Mouse (Mus musculus) CH12.LX (cell line): Measurements from ENCODE around the gene Psenen. TPM values are rescaled to one million over a fixed set of nuclear protein-coding genes. Genes with fewer than 3 reads are reported as not detected.

Experiments used
- DNase-seq: peaks from one replicate; pipeline ENCODE4 v3.0.0-alpha.2; 2013; ENCODE audit errors: extremely low read depth
- H3K27ac ChIP-seq: 2 replicates; pipeline ENCODE4 v1.5.1; 2012; ENCODE audit warnings: low read depth, mild to moderate bottlenecking, control low read depth, moderate library complexity; ENCODE audit not compliant: insufficient read depth
- H3K27me3 ChIP-seq: replicated peaks from 2 replicates; pipeline ENCODE3; 2012; ENCODE audit warnings: inconsistent platforms
- H3K36me3 ChIP-seq, 2 experiments: replicated peaks in 1 of 2; 2 replicates each; pipeline versions ENCODE3 to v1.6.1; 2012; ENCODE audit warnings: inconsistent platforms in 1 of 2, low read length in 1 of 2, mild to moderate bottlenecking in 1 of 2, mixed read lengths in 1 of 2, moderate library complexity in 1 of 2; ENCODE audit not compliant: control insufficient read depth in 1 of 2, insufficient read depth in 1 of 2
- H3K4me1 ChIP-seq, 2 experiments: 2 replicates each; pipeline ENCODE4 v1.6.1; 2012; ENCODE audit warnings: inconsistent platforms in 1 of 2, moderate library complexity in 1 of 2; ENCODE audit not compliant: insufficient read depth in 2 of 2, control insufficient read depth in 1 of 2
- H3K4me2 ChIP-seq: 2 replicates; pipeline ENCODE4 v1.6.1; 2012; ENCODE audit warnings: low read depth, mild to moderate bottlenecking, control low read depth; ENCODE audit not compliant: poor library complexity, insufficient read depth, severe bottlenecking
- H3K4me3 ChIP-seq, 3 experiments: fragments of 150-350 bp in 1 of 3; sonication (generic) in 1 of 3; replicated peaks in 1 of 3; 2 replicates each; pipeline versions ENCODE3 to v1.5.1; 2011 to 2012; ENCODE audit warnings: low read depth in 2 of 3, low read length in 2 of 3, mild to moderate bottlenecking in 2 of 3, moderate library complexity in 2 of 3, control low read depth in 1 of 3, improper control_type of control experiment in 1 of 3, inconsistent platforms in 1 of 3, mixed read lengths in 1 of 3; ENCODE audit not compliant: poor library complexity in 1 of 3
- H3K79me2 ChIP-seq: replicated peaks from 2 replicates; pipeline ENCODE4 v1.6.1; 2012; ENCODE audit warnings: mild to moderate bottlenecking, moderate library complexity; ENCODE audit not compliant: control insufficient read depth, poor library complexity, insufficient read depth, severe bottlenecking; ENCODE audit errors: extremely low read depth
- H3K9ac ChIP-seq: 2 replicates; pipeline ENCODE4 v1.6.1; 2012; ENCODE audit warnings: low read depth, mild to moderate bottlenecking, control low read depth, moderate library complexity; ENCODE audit not compliant: insufficient read depth
- H3K9me3 ChIP-seq: replicated peaks from 2 replicates; pipeline ENCODE3; 2012; ENCODE audit warnings: low read length, inconsistent platforms, mixed read lengths
- BHLHE40 ChIP-seq: IDR thresholded peaks from 2 replicates; pipeline ENCODE4 v1.6.1; 2011; ENCODE audit warnings: mild to moderate bottlenecking, low read depth, low read length, improper control_type of control experiment
- CHD2 ChIP-seq: IDR thresholded peaks from 2 replicates; pipeline ENCODE4 v1.6.1; 2011; ENCODE audit warnings: low read length, improper control_type of control experiment
- CTCF ChIP-seq, 2 experiments: IDR thresholded peaks in 1 of 2; conservative IDR thresholded peaks in 1 of 2; 2 replicates each; pipeline ENCODE4 v1.5.1; 2011 to 2012; ENCODE audit warnings: low read depth in 2 of 2, low read length in 2 of 2, improper control_type of control experiment in 1 of 2, inconsistent platforms in 1 of 2, mild to moderate bottlenecking in 1 of 2, moderate library complexity in 1 of 2
- E2F4 ChIP-seq: IDR thresholded peaks from 2 replicates; pipeline ENCODE4 v1.6.1; 2011; ENCODE audit warnings: low read depth, low read length, improper control_type of control experiment; ENCODE audit not compliant: insufficient replicate concordance
- EP300 ChIP-seq: IDR thresholded peaks from 2 replicates; pipeline ENCODE4 v1.6.1; 2011; ENCODE audit warnings: low read length, improper control_type of control experiment
- ETS1 ChIP-seq: conservative IDR thresholded peaks from 2 replicates; pipeline ENCODE4 v1.6.1; 2012; ENCODE audit warnings: low read depth, mild to moderate bottlenecking, inconsistent platforms, low read length, improper control_type of control experiment, moderate library complexity
- GABPA ChIP-seq: IDR thresholded peaks from 2 replicates; pipeline ENCODE4 v1.6.1; 2012; ENCODE audit warnings: low read depth, low read length, improper control_type of control experiment, inconsistent platforms; ENCODE audit not compliant: insufficient replicate concordance
- HCFC1 ChIP-seq: IDR thresholded peaks from 2 replicates; pipeline ENCODE4 v1.6.1; 2012; ENCODE audit warnings: low read depth, mild to moderate bottlenecking, inconsistent platforms, low read length, improper control_type of control experiment
- JUN ChIP-seq: IDR thresholded peaks from 2 replicates; pipeline ENCODE4 v1.6.1; 2011; ENCODE audit warnings: low read depth, mild to moderate bottlenecking, low read length, improper control_type of control experiment, moderate library complexity; ENCODE audit not compliant: insufficient read depth
- MAFK ChIP-seq: IDR thresholded peaks from 2 replicates; pipeline ENCODE4 v1.6.1; 2011; ENCODE audit warnings: low read length, improper control_type of control experiment; ENCODE audit not compliant: insufficient replicate concordance
- MAX ChIP-seq: IDR thresholded peaks from 2 replicates; pipeline ENCODE4 v1.6.1; 2011; ENCODE audit warnings: low read length, improper control_type of control experiment
- MAZ ChIP-seq: IDR thresholded peaks from 2 replicates; pipeline ENCODE4 v1.6.1; 2012; ENCODE audit warnings: low read depth, mild to moderate bottlenecking, inconsistent platforms, low read length, improper control_type of control experiment, moderate library complexity
- MYC ChIP-seq: IDR thresholded peaks from 2 replicates; pipeline ENCODE4 v1.6.1; 2011; ENCODE audit warnings: low read depth, mild to moderate bottlenecking, improper control_type of control experiment, low read length
- PAX5 ChIP-seq: IDR thresholded peaks from 2 replicates; pipeline ENCODE4 v1.6.1; 2012; ENCODE audit warnings: low read length, inconsistent platforms, mixed read lengths
- POLR2AphosphoS2 ChIP-seq: IDR thresholded peaks from 2 replicates; pipeline ENCODE4 v1.6.1; 2011; ENCODE audit warnings: low read depth, low read length, improper control_type of control experiment
- RAD21 ChIP-seq: IDR thresholded peaks from 2 replicates; pipeline ENCODE4 v1.6.1; 2011; ENCODE audit warnings: low read depth, mild to moderate bottlenecking, low read length, improper control_type of control experiment, moderate library complexity
- SIN3A ChIP-seq: IDR thresholded peaks from 2 replicates; pipeline ENCODE4 v1.6.1; 2012; ENCODE audit warnings: low read length, improper control_type of control experiment, inconsistent platforms
- SMC3 ChIP-seq: IDR thresholded peaks from 2 replicates; pipeline ENCODE4 v1.6.1; 2011; ENCODE audit warnings: low read depth, low read length, improper control_type of control experiment
- TBP ChIP-seq: conservative IDR thresholded peaks from 2 replicates; pipeline ENCODE4 v1.6.1; 2011; ENCODE audit warnings: low read depth, low read length, improper control_type of control experiment
- TCF12 ChIP-seq: IDR thresholded peaks from 2 replicates; pipeline ENCODE4 v1.6.1; 2014; ENCODE audit warnings: low read depth, mild to moderate bottlenecking, inconsistent platforms, low read length, improper control_type of control experiment
- ZC3H11A ChIP-seq: IDR thresholded peaks from 2 replicates; pipeline ENCODE4 v1.6.1; 2012; ENCODE audit warnings: low read depth, mild to moderate bottlenecking, inconsistent platforms, low read length, improper control_type of control experiment
- ZKSCAN1 ChIP-seq: IDR thresholded peaks from 2 replicates; pipeline ENCODE4 v1.6.1; 2012; ENCODE audit warnings: low read depth, inconsistent platforms, low read length, improper control_type of control experiment, borderline replicate concordance
- ZNF384 ChIP-seq: IDR thresholded peaks from 2 replicates; pipeline ENCODE4 v1.6.1; 2012; ENCODE audit warnings: low read depth, low read length, improper control_type of control experiment, inconsistent platforms
- dilution Hi-C: fragments of 300-500 bp; cut with MboI; formaldehyde crosslinking; loops from 2 replicates; pipeline ENCODE4 v1.14.3; 2020; ENCODE audit warnings: low sequenced_read_pairs; ENCODE audit not compliant: extremely low pct_unique_long_range_greater_than_20kb, extremely low pct_ligation_motif_present
- in situ Hi-C: fragments of 300-500 bp; cut with MboI; formaldehyde crosslinking; loops from 3 replicates; pipeline ENCODE4 v1.14.3; 2019; ENCODE audit warnings: low sequenced_read_pairs, low pct_ligation_motif_present, low pct_unique_long_range_greater_than_20kb, mixed read lengths
- polyA plus RNA-seq: library from polyadenylated mRNA; unstranded; fragments of >175 nt; gene quantifications from 2 replicates; pipeline ENCODE4 v1.2.1, GENCODE M21; 2012; ENCODE audit warnings: low read depth; ENCODE audit not compliant: insufficient read length
- total RNA-seq, 2 experiments: library from RNA; depleted of rRNA; stranded (reverse); fragments of 300-350 nt in 1 of 2; fragments of >200 nt in 1 of 2; gene quantifications; 2 replicates each; pipeline ENCODE4 v1.2.3; 2012 to 2014

Gene Psenen
- total and polyA plus RNA-seq, 3 experiments = 55.2 to 121 (median 92.7) TPM

DNA sequence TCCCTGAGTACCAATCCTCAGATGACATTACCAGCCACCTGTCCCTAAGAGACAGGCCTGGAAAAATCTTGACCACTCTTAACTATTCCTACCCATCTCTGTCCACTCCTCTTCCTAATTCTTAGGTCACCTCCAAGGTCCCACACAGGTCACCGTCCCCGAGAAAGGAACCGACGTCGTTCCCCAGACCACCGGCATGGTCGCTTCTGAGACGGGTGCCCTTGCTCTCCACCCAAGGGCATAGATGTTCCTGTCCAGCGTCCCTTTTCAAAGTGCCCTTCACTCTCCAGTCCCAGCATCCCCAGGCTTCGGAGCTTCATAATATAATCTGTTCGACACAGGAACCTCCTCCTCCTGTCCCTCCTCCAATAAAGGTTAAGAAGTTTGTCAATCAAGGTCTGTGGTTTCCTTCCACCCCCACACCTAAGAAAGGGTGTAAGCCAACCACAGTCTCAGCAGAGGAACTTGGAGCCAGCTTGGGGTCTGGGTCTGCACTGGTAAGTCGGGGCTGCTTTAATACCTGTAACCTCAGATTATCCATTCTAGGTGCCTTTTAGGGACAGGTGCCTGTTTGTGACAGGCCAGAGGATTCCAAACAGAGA, 1.6 kb upstream of the Psenen start, which contains the start of gene Igflr1:
Gene Igflr1, plus strand, starts transcription at position 458 of the 602 bp plus-strand sequence.
- DNase-seq = no peak
- Histone ChIP-seq H3K9me3 (no peaks in the 10 kb centered on the region), H3K79me2 (peaks cover 11% of the 10 kb centered on the region), H3K9ac (no peak within 1 kb of the TSS), H3K27ac (no peak within 1 kb of the TSS; the same call in 1 of the 2 replicates), H3K27me3 (no peaks in the 10 kb centered on the region), H3K4me3 (no peak within 1 kb of the TSS), H3K4me1 (peaks cover 7 to 19% of the 10 kb centered on the region in 2 experiments; a peak in 3 of 4 replicates), H3K4me2 (no peak within 1 kb of the TSS), H3K36me3 (peaks cover 45 to 65% of the 10 kb centered on the region in 2 experiments)
- TF ChIP-seq E2F4 (no peak), RAD21 (no peak), CHD2 (no peak), POLR2AphosphoS2 (no peak), SIN3A (no peak), BHLHE40 (no peak), ZNF384 (no peak), MAX (no peak), TBP (no peak), EP300 (no peak)
- in situ Hi-C loops = no loop called here
- dilution Hi-C loops = no loop called here

DNA sequence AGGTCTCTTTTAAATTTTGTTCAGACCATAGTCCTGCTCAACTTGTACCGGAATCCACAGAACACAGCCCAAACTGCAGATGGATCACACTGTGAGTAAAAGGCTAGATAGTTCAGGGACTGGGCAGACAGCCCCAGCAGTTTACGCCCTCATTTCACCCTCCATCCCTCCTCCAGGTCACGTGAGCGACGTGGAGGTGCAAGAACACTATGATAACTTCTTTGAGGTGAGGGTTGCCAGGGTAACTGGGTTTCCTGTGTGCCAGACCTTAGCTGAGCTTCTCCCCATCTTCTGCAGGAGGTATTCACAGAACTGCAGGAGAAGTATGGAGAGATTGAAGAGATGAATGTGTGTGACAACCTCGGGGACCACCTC, 466 bp upstream of the Psenen start:
- Histone ChIP-seq H3K9ac (peak overlapping the region; percentile 45; the same call in 1 of the 2 replicates), H3K36me3 (peaks cover 34 to 53% of the 10 kb centered on the region in 2 experiments), H3K79me2 (peaks cover 16% of the 10 kb centered on the region), H3K27ac (no peak overlapping the region), H3K27me3 (no peaks in the 10 kb centered on the region), H3K4me1 (peaks cover 7 to 22% of the 10 kb centered on the region in 2 experiments; a peak in 3 of 4 replicates), H3K4me2 (peak overlapping the region; percentile 71), H3K9me3 (no peaks in the 10 kb centered on the region), H3K4me3 (peak overlapping the region; percentile 85 to 100 (median 90))
- no peak for DNase-seq
- in situ Hi-C loops = no loop called here
- dilution Hi-C loops = no loop called here
- TF ChIP-seq MYC = no peak

DNA sequence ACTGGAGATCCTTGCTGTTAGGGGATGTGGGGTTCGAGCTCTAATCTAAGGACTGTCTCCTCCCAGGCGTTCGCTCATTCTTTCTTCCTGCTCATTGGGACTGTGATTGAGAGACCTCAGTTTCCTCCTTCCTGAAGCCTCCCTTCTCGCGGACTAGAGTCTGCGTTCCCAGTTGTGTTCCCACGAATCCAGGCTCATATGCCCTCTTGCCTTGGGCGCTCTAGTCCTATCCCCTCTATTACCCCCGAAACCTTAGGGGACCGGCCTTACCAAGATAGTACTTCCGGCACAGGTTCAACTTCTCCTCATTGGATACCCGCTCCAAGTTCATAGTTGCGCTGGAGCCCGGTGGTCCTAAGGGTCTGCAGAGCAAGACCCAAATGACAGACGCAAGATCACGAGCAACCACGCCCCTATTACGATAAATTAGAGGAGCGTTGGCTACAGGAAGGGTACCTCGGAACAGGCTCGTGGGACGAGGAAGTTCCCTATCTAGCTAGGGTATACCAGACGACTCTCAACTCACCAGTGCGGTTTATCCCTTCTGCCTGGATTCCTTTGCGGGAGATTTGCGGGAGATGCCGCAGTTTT, 806 bp downstream of the Psenen start:
- peaks cover 24 to 47% of the 10 kb centered on the region in 2 experiments for H3K36me3 ChIP-seq
- H3K4me3 ChIP-seq = peak overlapping the region; percentile 82 to 96 (median 85)
- H3K4me2 ChIP-seq = peak overlapping the region; percentile 77; the same call in 1 of the 2 replicates
- in situ Hi-C loops (no loop called here), dilution Hi-C loops (no loop called here)
- peaks cover 9 to 35% of the 10 kb centered on the region in 2 experiments; a peak in 3 of 4 replicates for H3K4me1 ChIP-seq
- H3K27ac ChIP-seq = peak overlapping the region; percentile 65
- TF ChIP-seq MAZ = no peak
- TF ChIP-seq PAX5 = no peak
- TF ChIP-seq SMC3 = no peak
- no peak for TF ChIP-seq ETS1
- no peak for TF ChIP-seq POLR2AphosphoS2
- no peak for TF ChIP-seq EP300
- no peak for TF ChIP-seq JUN
- no peak for TF ChIP-seq MYC
- no peak for TF ChIP-seq SIN3A
- TF ChIP-seq CTCF (conservative IDR thresholded peaks at IDR 0.05 in 1 of 2, IDR thresholded peaks at IDR 0.05 in 1 of 2; ENCODE audit: low read depth in 2 of 2, low read length in 2 of 2) = no peak
- TF ChIP-seq ZKSCAN1 = no peak
- TF ChIP-seq ZC3H11A = no peak
- TF ChIP-seq E2F4 = no peak
- TF ChIP-seq MAX = no peak
- TF ChIP-seq CHD2 = no peak
- TF ChIP-seq MAFK = no peak
- TF ChIP-seq TCF12 = no peak
- TF ChIP-seq GABPA = no peak
- TF ChIP-seq HCFC1 = no peak
- TF ChIP-seq ZNF384 = no peak
- peaks cover 25% of the 10 kb centered on the region for H3K79me2 ChIP-seq
- no peaks in the 10 kb centered on the region for H3K27me3 ChIP-seq
- no peaks in the 10 kb centered on the region for H3K9me3 ChIP-seq
- no peak for DNase-seq
- peak overlapping the region; percentile 93 for H3K9ac ChIP-seq
